Mouse (Mus musculus) heart, adult 18-20 months (tissue): ENCODE results near the gene Gpr101. TPM values are rescaled to one million over a fixed set of nuclear protein-coding genes. Genes with fewer than 3 reads are reported as not detected.

Source experiments
- DNase-seq, 2 experiments: peaks; one replicate each; pipeline ENCODE4 v3.0.0; 2021 to 2022; ENCODE audit warnings: mixed read lengths in 1 of 2
- long read RNA-seq, 2 experiments: library from polyadenylated mRNA; stranded (forward); transcript quantifications; one replicate each; pipeline ENCODE4 v2.0.0; 2021
- total RNA-seq, 2 experiments: library from RNA; stranded (reverse); gene quantifications; 2 replicates each; pipeline ENCODE4 v1.2.3; 2021

Gene Gpr101
- total RNA-seq, result not detected
- long read RNA-seq, experiment 1, result 0 reads
- long read RNA-seq, experiment 2, result 0 reads

GRCm38 (mm10) chrX:57503634-57504033 lies at the start of gene Gpr101:
Gpr101 (minus strand) TSS chrX:57503757.
- no peak for DNase-seq

DNA sequence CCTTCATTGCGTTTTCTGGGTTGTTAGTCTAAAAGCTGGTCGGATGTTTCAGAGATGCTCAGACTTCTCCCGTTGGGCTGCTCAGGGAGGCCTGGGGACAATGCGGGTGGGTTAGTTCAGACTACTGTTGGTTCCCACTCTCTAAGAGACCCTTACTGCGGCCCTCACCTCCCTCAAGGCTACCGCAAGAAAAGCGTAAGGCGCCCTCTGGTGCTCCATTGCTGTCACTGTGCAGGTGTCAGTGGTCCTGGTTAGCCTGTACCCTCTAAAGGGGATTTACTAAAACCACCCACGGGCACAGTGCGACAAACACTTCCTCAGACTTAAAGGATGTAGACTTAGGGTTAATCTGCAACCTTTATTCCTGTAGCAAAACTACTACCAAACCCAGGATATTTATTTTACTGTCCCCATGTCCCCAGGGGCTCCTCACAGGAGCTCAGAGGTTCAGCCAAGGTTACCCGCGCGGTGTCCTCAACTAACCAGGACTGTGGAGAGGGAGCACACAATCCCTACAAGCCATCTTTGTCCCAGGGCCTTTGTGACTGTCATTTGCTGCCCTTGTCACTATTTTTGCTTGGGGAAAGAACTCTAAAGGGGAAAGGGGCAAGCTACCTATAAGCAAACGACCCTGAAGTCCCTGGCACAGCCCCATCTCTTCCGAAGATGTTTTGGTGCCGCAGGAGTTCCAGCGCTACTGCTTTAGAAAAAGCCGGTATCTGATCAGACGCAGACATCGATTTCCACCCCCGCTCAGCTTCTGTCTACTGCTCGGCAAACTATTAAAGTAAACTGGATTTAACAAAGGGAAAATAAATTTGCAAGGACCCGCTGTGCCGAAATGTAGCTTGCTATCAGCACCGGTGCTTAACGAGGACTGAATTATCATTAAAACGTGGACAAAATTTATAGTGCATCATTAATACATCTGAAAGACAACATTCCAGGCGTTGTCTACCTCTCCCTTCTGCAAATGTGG lies 17.8 kb upstream of the Gpr101 start:
- no peak for DNase-seq

GRCm38 (mm10) chrX:57506247-57506646 lies 2.7 kb upstream of the Gpr101 start:
- no peak for DNase-seq

Other genes starting within 250 kb of the Gpr101 start
- gene Arhgef6, start 165.0 kb downstream of the Gpr101 start, total RNA-seq, result 10 to 100 TPM; 52.4 to 63.8 TPM
- 10 to 100 TPM; 20.7 to 22.2 TPM for gene Rbmx, start 110.7 kb downstream of the Gpr101 start, total RNA-seq
- gene Gm364, start 94.6 kb downstream of the Gpr101 start, total RNA-seq, result not detected